Mouse (Mus musculus) embryonic fibroblast, embryonic 13.5 days (primary cell): ENCODE measurements at regions not wholly inside any gene's neighbourhood (a gene's known extent, or its start where the extent isn't known, plus 50 kb on each side); places are given as distances from the start of the nearest gene placed in this dataset.

ENCODE experiments used
- H3K27ac ChIP-seq: 2 replicates; pipeline ENCODE4 v1.5.1; 2012; ENCODE audit warnings: low read length, control low read depth, inconsistent platforms; ENCODE audit not compliant: insufficient read depth
- H3K4me1 ChIP-seq: 2 replicates; pipeline ENCODE4 v1.6.1; 2011; ENCODE audit warnings: low read length; ENCODE audit not compliant: control insufficient read depth, insufficient read depth
- H3K4me3 ChIP-seq: 2 replicates; pipeline ENCODE4 v1.5.1; 2011; ENCODE audit warnings: mild to moderate bottlenecking, control low read depth, low read length; ENCODE audit not compliant: insufficient read depth
- CTCF ChIP-seq: IDR thresholded peaks from 2 replicates; pipeline ENCODE4 v1.5.1; 2011; ENCODE audit warnings: mild to moderate bottlenecking, control low read depth, low read length, moderate library complexity, borderline replicate concordance; ENCODE audit not compliant: insufficient read depth
- POLR2A ChIP-seq: IDR thresholded peaks from 2 replicates; pipeline ENCODE4 v1.6.1; 2011; ENCODE audit warnings: low read depth, mild to moderate bottlenecking, control low read depth, low read length, moderate library complexity

DNA sequence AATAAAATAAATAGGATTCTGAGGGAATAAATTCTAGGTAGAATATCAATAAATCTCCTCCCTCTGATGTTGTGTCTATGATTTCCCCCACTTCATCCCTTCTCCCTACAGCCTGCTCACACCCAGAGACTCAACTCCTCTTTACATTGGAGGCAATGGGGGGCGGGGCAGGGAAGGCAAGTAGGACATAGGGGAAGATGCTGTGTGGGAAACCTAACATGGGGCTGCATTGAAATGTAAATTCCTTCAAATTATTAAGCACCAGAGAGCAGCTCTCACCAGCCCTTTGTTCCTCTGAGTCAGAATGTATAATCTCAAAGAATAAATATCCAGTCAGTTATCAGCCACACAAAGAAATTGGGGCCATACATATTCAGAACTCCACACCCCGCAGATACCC lies 91.6 kb downstream of the Nuf2 start:
- no peak for TF ChIP-seq CTCF
- TF ChIP-seq POLR2A = no peak
- Histone ChIP-seq H3K27ac (no peak overlapping the region), H3K4me1 (no peaks in the 10 kb centered on the region), H3K4me3 (no peak overlapping the region)

DNA sequence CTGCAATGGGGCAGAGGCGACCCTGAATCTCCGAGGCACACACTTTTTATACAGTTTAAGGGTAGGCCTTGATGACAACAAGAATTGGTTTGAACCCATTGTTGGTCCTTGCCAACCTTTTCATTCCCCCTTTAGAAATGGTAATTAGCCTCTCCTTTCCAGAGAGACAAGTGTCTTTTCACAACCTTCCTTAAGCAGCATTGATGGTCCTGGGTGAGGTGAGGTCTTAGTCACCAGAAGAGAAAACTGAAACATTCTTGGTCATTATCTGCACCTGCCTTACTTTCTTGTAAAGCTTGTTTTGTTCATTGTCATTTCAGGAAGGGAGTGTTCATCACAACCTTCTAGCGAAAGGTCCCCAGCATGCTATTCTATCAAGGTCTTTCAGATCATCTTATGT lies 93.3 kb downstream of the Nuf2 start:
- Histone ChIP-seq H3K4me3 (no peak overlapping the region), H3K27ac (no peak overlapping the region), H3K4me1 (no peaks in the 10 kb centered on the region)
- TF ChIP-seq POLR2A (no peak), CTCF (no peak)

DNA sequence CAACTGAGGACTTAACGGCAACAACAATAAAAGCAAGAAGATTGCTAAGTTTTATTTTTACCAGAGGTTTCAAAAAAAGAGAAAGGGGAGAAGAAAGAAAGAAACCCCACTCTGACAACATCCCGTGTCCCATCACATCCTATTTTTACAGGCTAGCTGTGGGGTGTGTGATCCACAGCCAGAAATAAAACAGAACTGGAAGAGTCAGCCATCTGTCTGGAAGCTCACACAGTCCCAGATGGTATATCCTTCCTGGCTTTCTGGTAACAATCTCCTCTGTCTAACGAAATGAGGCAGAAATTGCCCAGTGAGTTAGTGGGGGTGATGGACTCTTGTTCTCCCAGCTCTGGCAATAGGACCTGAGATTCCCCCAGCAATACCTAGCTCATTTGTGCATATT lies 108.9 kb downstream of the Nuf2 start:
- Histone ChIP-seq H3K4me1 (no peaks in the 10 kb centered on the region), H3K4me3 (no peak overlapping the region), H3K27ac (no peak overlapping the region)
- TF ChIP-seq CTCF (no peak), POLR2A (no peak)

DNA sequence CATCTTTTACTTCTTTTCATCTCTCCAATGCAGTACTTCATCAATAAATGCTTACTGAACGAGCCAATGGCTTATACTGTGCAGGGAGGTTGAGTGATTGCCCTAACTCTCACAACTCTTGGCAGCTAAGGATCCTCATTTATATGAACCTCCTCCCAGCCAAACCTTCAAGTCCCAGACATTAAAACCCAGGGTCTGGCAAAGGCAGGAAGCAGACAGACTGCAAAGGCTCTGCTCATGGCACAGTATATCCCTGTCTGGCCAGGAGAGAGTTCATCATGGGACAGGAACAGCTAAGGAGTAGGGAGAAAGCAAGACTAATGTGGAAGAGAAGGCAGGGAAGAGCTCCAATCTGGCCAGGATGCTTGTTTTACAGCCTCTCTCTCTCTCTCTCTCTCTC lies 109.6 kb downstream of the Nuf2 start:
- H3K27ac ChIP-seq = no peak overlapping the region
- no peaks in the 10 kb centered on the region for H3K4me1 ChIP-seq
- no peak for TF ChIP-seq CTCF
- no peak for TF ChIP-seq POLR2A
- no peak overlapping the region for H3K4me3 ChIP-seq

DNA sequence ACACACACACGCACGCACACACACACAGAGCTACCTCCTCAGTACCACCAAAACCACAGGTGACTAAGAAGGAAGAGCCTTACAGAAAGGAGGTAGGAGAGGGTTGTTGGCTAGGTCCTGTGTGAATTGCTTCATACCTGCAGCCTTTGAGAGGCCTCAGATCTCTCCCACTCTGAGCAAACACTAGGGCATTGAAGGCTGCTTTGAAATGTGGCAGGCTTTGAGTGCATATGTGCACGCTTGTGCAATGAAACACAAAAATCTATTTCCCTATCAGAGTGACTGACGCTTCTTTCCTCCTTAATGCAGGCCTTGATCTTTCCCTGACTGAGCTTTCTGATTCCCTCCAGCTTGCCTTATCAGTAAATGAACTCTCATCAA lies 112.6 kb downstream of the Nuf2 start:
- no peak for TF ChIP-seq CTCF
- TF ChIP-seq POLR2A = no peak
- no peaks in the 10 kb centered on the region for H3K4me1 ChIP-seq
- H3K4me3 ChIP-seq = no peak overlapping the region
- no peak overlapping the region for H3K27ac ChIP-seq

DNA sequence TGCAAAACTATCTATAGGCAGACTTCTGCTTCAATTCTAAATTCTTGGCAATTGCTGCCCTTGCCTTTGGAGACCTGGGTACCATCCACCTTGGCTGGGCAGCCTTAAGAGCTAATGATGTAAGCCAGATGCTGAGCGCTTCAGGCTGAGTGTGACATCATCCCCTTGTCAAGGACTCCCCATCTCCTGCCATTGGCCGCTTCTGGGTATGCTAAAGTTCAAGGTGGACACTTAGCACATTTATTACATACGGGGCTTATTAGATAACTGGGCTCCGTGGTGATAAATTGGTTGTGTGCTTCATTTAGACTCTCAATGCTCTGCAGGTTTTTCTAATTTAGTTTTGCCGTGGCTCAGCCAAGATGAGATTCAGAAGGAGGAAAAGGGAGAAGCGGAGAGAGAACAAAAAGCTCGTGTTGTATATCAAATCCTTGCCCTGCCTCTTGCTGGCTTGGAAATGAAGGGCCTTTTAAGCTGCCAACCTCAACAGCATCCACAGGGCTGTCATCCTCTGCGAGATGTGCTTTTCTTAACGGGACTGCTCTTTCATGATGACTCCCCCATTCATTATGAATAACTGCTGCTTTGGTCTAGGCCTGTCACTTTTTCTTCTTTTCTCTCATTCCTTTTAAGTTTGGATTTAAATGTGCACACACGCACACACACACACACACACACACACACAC lies 113.1 kb downstream of the Nuf2 start:
- no peaks in the 10 kb centered on the region for H3K4me1 ChIP-seq
- no peak overlapping the region for H3K27ac ChIP-seq
- H3K4me3 ChIP-seq = no peak overlapping the region
- no peak for TF ChIP-seq POLR2A
- TF ChIP-seq CTCF = no peak

DNA sequence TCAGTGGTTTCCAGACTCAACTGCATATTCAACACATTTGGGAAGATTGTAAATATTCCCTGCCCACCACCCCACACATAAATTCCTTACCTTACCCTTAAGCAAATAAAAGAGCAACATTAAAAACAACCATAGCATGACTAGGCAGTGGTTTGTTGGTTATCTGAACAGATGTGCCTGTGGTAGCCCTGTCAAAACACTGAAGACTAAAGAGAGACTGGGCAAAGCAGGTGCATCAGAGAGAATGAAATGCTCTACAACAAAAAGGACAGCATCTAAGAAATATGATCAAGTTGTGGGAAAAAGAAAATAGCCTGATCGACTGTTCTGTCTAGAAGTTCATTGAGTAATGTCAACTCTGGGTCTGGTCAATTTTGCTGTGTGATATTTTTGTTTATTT lies 114.6 kb downstream of the Nuf2 start:
- Histone ChIP-seq H3K27ac (no peak overlapping the region), H3K4me1 (no peaks in the 10 kb centered on the region), H3K4me3 (no peak overlapping the region)
- TF ChIP-seq POLR2A = no peak
- no peak for TF ChIP-seq CTCF

DNA sequence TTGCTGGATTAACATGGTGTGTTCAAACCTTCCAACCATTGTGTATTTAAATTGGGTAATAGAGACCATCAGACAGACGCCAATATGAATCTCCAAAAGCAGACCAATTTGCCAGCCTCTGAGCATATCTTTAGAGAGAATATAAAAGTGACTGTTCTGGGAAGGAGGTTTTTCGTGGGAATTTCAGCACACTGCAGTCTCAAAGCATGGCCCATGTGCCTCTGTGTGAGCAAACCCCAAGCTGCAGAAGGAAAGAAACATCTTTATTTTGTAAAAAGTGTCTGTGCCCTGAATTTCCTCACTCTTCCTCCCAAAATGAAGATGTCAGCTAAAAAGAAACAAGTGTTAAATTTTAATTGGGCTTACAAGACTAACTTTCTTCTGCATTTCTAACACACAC lies 123.1 kb downstream of the Nuf2 start:
- TF ChIP-seq POLR2A = no peak
- no peak for TF ChIP-seq CTCF
- Histone ChIP-seq H3K4me3 (no peak overlapping the region), H3K4me1 (no peaks in the 10 kb centered on the region), H3K27ac (no peak overlapping the region)

DNA sequence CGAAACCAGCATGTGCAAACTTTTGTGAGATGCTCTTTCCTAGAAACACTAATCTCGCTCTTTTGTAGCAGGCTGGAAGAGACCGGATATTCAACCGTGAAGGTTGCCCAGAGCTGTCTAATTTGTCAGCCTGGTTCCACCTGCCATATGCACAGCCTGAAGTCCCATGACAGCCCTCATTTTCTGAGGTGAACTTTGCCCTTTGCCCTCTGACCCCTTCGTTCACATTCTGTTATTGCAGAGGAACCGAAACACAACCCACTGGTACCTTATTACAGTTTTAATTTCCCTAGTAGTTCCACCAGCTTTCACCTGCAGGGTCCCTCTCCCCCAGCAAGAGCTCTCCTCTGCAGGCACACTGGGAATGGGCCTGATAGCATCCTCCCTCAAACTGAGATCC lies 130.4 kb downstream of the Nuf2 start:
- H3K4me3 ChIP-seq = no peak overlapping the region
- TF ChIP-seq CTCF = no peak
- no peak overlapping the region for H3K27ac ChIP-seq
- H3K4me1 ChIP-seq = no peaks in the 10 kb centered on the region

DNA sequence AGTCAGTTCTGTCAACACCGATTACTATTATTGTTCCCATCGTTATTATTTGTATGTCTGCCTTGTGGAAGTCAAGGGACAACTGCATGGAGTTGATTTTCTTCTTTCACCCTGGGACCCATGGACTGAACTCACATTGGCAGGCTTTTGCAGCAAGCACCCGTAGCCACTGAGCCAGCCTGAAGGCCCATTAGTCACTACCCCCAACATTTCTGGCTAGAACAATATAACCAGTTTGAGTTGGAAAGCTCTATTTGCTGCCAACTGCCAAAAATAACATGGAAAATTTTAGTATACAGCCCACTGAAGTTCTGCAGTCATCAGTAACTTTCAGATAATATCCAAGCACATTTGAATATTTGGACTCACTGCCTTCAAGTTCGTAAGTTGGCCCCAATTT lies 133.9 kb downstream of the Nuf2 start:
- TF ChIP-seq CTCF (no peak), POLR2A (no peak)
- Histone ChIP-seq H3K4me1 (no peaks in the 10 kb centered on the region), H3K27ac (no peak overlapping the region), H3K4me3 (no peak overlapping the region)

DNA sequence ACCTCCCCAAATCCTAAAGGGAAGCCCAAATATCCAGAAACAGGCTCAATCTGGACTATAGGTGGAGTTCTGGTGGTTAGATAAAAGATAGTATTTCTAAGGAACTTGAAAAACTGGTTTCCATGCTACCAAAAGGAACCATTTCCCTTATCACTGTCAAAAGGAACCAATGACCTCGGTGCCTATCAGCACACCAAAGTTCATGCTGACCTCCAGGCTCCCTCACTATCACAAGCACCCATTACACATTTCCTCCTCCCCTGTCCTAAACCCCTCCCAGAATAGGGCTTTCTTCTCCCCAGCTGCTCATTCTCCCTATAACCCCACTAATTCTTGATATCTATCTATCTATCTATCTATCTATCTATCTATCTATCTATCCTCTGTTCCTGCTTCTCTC lies 144.2 kb downstream of the Nuf2 start:
- Histone ChIP-seq H3K4me1 (no peaks in the 10 kb centered on the region), H3K27ac (no peak overlapping the region), H3K4me3 (no peak overlapping the region)
- TF ChIP-seq CTCF = no peak
- TF ChIP-seq POLR2A = no peak
